Mouse (Mus musculus): ENCODE results near the gene Nwd2.

- TF ChIP-seq CTCF (IDR thresholded peaks at IDR 0.05; ENCODE audit: insufficient read depth, low read length), result 0 out of 2 replicates have a peak, but pooled peaks have one; percentile 15
- TF ChIP-seq POLR2A (IDR thresholded peaks at IDR 0.05; ENCODE audit: borderline replicate concordance, extremely low read depth, low read depth, low read length), result no peak
Observed at GRCm38 (mm10) chr5:63821176-63821575, 172.3 kb downstream of the Nwd2 start.

Measured in lung, adult 2 months (tissue).